Mouse (Mus musculus): ENCODE measurements around the gene Teddm2.

Teddm2 gene

DNA sequence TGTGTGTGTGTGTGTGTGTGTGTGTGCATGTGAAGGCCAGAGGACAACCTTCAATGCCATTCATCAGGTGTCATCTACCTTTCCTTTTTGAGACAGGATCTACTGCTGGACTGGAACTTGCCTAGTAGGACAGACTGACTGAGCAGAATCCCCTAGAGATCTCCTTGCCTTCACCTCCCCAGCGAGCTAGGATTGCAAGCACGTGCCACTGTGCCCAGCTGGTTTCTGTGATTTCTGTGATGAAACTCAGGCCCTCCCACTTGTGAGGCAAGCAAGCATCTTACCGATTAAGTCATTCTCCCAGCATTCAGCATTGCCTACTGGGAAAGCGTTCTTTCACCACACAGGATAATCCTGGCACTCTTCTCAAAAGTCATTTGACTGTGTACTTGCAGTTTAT lies 69.3 kb downstream of the Teddm2 start:
- DNase-seq (ENCODE audit: low read depth in 2 of 2, low spot score in 2 of 2), result no peak

DNA sequence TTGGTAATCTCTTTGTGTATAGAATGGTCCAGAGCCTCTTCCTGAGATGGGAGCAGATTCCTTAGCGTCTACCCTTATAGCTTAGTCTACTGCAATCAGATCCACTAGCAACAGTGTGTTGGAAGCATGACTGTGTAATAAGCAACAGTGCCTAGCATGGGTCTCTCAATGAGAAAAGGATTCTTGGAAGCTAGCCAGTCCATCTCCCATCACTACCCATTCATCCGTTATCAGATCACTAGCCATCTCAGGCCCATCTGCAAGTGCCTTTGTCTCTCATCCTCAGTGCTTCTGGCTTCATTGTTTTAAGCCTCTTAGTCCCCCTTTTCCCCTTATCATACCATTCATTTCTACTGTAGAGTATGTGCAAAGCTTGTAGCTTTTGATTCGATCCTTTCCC lies 79.8 kb downstream of the Teddm2 start:
- DNase-seq (ENCODE audit: low read depth in 2 of 2, low spot score in 2 of 2), result no peak

DNA sequence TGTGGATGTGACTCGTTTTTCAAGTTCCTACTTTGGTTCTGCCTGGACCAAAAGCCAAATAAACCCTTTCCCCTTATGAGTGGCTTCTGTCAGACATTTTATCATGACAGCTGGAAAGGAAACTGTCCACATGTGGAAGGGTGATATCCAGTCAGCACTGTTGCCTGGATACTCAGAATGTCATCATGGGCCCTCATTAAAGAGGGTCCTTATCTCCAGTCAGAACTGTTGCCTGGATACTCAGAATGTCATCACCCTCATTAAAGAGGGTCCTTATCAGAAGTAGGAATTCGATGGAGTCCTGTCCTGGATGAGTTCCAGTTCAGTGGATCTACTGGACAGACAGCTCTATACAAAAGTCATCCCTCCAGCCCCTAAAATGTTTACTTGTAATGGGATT lies 85.8 kb downstream of the Teddm2 start:
- DNase-seq (ENCODE audit: low read depth in 2 of 2, low spot score in 2 of 2), result no peak

DNA sequence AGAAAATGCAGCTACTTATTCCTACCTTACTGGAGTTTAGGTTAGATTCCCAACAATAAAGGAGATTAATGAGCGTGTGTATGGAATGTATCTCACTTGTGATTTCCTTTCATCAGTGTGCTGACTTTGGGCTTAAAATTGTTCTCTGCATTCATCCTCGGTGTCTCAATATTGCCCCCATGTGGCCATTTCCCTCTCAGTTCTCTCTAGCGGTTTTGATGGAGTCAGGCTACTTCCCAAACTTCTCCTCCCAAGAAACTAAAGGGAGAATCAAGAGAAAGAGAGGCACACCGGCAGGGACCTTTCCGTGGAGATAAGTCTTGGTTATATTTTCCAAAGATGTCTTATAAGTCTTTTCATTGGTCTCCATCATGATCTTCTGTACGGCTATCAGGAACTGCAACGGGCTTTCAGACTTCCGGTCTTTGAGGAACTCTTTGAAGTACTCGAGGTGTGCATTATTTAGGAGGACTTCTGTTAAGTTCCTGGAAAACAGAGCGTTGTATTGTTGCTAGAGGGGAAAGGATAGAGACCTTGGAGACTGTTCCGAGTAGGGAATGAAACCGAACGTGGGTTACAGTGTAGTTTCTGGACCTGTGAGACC lies 92.5 kb downstream of the Teddm2 start:
- DNase-seq (ENCODE audit: low read depth in 2 of 2, low spot score in 2 of 2), result peak; percentile 11 to 60

DNA sequence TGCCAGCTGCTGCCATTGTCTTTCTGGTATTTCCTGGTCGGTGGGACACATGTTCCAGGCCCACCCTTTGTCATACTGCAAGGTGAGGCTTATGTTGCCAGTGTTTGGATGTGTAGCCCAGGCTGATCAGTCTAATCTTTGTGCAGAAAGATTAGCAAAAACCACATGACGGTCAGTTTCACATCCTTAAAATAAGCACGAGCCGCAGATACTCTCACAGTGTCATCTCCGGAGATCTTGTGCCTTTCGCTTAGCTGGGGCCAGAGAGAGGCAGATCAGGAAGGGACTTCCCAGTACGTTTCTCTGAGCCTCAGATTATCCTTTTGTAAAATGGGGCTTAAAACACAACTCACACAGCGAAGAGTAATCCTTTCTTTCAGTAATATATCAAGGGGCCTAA lies 96.5 kb downstream of the Teddm2 start:
- no peak for DNase-seq (ENCODE audit: low read depth in 2 of 2, low spot score in 2 of 2)

DNA sequence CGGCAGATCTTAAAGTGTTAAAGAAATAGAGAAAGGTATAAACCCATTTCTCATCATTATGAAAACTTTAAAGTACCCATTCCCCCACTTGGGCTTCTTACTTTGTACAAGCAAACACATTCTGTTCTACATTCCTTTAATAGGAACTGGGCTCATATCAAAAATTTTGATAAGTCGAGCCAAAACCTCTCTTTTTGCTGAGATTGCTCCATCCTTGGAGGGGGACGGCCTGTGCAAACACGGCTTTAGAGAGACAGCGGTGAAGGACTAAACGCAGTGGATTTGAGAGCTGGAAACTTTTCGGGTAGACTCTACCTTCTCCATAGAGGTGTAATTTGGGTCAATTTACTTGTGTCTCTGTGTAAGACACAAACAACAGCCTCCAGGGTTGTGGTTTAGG lies 97.3 kb downstream of the Teddm2 start:
- DNase-seq (ENCODE audit: low read depth in 2 of 2, low spot score in 2 of 2), result no peak
